Mouse (Mus musculus) kidney, embryonic 14.5 days (tissue): Measurements from ENCODE around the gene Atf7ip. TPM values are rescaled to one million over a fixed set of nuclear protein-coding genes. Genes with fewer than 3 reads are reported as not detected.
A peak's percentile ranks its signal among the peaks of the same experiment; 100 is the strongest.

Source experiments
- ATAC-seq: fragments of 200-750 bp; cut with Nextera tagmentation; 2 replicates; pipeline ENCODE4 v1.8.0; 2017; ENCODE audit warnings: moderate number of reproducible peaks, mild to moderate bottlenecking, moderate TSS enrichment, moderate library complexity; ENCODE audit not compliant: low FRiP score, low TSS enrichment
- H3K27ac ChIP-seq: fragments of 300-500 bp; sonication (generic); 2 replicates; pipeline ENCODE4 v1.5.1; 2014; ENCODE audit warnings: low read depth, mild to moderate bottlenecking, low read length, moderate library complexity, mixed read lengths
- H3K27me3 ChIP-seq: fragments of 300-500 bp; sonication (generic); 2 replicates; pipeline ENCODE4 v1.6.1; 2014; ENCODE audit warnings: mild to moderate bottlenecking, low read length; ENCODE audit not compliant: control insufficient read depth, insufficient read depth
- H3K36me3 ChIP-seq: fragments of 300-500 bp; sonication (generic); 2 replicates; pipeline ENCODE4 v1.6.1; 2014; ENCODE audit warnings: low read length, mixed read lengths; ENCODE audit not compliant: control insufficient read depth, insufficient read depth
- H3K4me1 ChIP-seq: fragments of 300-500 bp; sonication (generic); 2 replicates; pipeline ENCODE4 v1.6.1; 2014; ENCODE audit warnings: low read length, mixed read lengths; ENCODE audit not compliant: control insufficient read depth, insufficient read depth
- H3K4me2 ChIP-seq: fragments of 300-500 bp; sonication (generic); replicated peaks from 2 replicates; pipeline ENCODE4 v1.6.1; 2014; ENCODE audit warnings: low read depth, mild to moderate bottlenecking, low read length
- H3K4me3 ChIP-seq: fragments of 300-500 bp; sonication (generic); 2 replicates; pipeline ENCODE4 v1.5.1; 2014; ENCODE audit warnings: mild to moderate bottlenecking, low read length
- H3K9ac ChIP-seq: fragments of 300-500 bp; sonication (generic); 2 replicates; pipeline ENCODE4 v1.6.1; 2014; ENCODE audit warnings: low read depth, mild to moderate bottlenecking, low read length, moderate library complexity
- H3K9me3 ChIP-seq: fragments of 300-500 bp; sonication (generic); 2 replicates; pipeline ENCODE4 v1.6.1; 2016; ENCODE audit warnings: low read length; ENCODE audit not compliant: control insufficient read depth
- WGBS: fragments of 180-500 bp; shearing (Covaris S2); extraction: QIAGEN DNeasy Blood & Tissue Kit; methylation state at CpG from one replicate; pipeline ENCODE4 v1.1.7; 2014; 5-methylcytosine and 5-hydroxymethylcytosine counted together
- polyA plus RNA-seq: library from polyadenylated mRNA; unstranded; fragments of >200 nt; fragmentation: Nextera tagmentation; extraction: Ambion mirVana; gene quantifications from 2 replicates; pipeline ENCODE4 v1.2.1, GENCODE M21; 2014

The Atf7ip gene
- polyA plus RNA-seq, 1 experiment from 2014 or later: 54.2 TPM

DNA sequence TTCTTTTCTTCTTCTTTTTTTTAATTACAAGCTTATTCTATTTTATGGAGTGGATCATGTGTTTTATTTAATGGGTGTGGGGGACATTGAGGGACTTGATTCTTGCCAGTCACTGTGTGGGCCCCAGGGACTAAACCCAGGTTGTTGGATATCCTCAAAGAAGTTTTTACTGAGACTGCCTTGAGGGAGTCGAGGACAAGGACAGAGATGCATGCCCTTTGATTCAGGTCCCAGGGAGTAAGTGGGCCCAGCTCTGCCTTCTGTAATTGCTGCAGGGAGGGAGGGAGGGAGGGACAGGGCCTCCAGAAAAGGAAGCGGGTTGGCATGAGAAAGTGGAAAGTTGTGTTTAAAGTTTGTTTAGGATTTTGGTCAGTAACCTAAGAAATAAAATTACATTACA lies 23.2 kb downstream of the Atf7ip start:
- Histone ChIP-seq H3K9ac (no peak overlapping the region), H3K36me3 (peaks cover 16% of the 10 kb centered on the region; the same call in 1 of the 2 replicates), H3K9me3 (peaks cover 3% of the 10 kb centered on the region; the same call in 1 of the 2 replicates), H3K27me3 (no peaks in the 10 kb centered on the region), H3K4me2 (no peak overlapping the region), H3K4me3 (no peak overlapping the region), H3K27ac (no peak overlapping the region), H3K4me1 (peaks cover 7% of the 10 kb centered on the region)
- WGBS: 47% methylated on average over 2 of the region's 2 CpGs
- no peak for ATAC-seq

DNA sequence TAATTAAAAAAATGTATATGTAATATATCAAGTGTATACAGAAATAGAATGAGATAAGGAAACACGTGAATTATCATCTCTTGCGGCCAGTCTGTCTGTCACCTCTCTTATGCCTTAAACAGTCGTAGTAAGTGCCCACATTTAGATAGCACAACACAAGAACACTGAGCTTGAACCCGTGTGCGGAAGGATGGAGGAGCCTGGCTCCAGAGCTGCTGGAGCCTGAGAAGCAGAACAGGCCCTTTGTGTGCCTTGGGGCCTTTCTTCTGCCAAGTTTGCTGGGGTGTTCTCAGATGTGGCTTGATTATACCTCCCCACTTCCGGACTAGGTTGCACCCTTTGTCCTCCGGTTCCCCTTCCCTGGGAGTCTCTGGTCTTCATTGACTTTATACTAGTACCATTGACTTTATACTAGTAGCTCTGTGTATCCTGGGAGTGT lies 25.8 kb downstream of the Atf7ip start:
- peak overlapping the region; percentile 8; the same call in 1 of the 2 replicates for H3K9ac ChIP-seq
- WGBS: 61% methylated on average over 7 of the region's 7 CpGs

DNA sequence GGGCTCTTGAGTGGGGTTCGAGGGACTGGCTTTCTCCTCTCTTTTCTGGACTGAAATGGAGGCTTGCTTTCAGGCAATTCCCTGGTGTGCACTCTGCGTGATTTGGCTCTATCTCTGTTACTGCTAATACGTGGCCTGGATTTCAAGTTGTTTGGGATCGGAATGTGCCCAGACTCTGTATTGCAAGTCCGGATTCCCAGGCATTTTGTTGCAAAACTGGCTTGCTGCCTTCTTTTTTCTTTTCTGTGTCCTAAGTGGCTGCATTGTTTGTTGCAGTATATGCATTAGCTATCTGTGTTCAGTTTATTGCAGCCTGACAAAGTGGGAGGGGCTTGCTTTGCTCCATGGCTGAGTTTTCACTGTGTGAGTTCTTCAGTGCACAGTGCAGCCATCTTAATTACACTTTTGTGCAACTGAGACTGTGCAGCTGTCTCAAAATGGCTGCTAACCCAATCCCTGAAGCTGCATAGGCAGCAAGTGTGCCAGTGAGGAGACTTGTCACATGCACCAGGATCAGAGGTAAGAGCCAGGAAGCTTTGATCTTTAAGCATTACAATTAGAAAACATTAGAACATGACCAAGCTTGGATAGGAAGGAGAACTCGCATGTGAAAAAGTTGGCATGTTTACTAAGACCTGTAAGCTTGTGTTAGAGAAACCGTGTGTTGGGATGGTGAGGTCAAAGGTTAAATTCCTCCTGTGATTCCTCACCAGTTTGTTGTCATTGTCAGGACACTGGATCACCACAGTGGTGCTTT lies 26.7 kb downstream of the Atf7ip start:
- peak overlapping the region; percentile 25; the same call in 1 of the 2 replicates for H3K4me2 ChIP-seq
- no peak overlapping the region for H3K9ac ChIP-seq
- H3K27me3 ChIP-seq: no peaks in the 10 kb centered on the region
- H3K27ac ChIP-seq: peak overlapping the region; percentile 79; the same call in 1 of the 2 replicates
- H3K4me3 ChIP-seq: peak overlapping the region; percentile 17; the same call in 1 of the 2 replicates
- H3K4me1 ChIP-seq: peaks cover 12% of the 10 kb centered on the region
- peaks cover 6% of the 10 kb centered on the region; the same call in 1 of the 2 replicates for H3K36me3 ChIP-seq
- H3K9me3 ChIP-seq: no peaks in the 10 kb centered on the region
- WGBS: 20% methylated on average over 7 of the region's 7 CpGs
- peak; percentile 94 for ATAC-seq

More for the DNA sequence above, 25.8 kb downstream of the Atf7ip start:
- ATAC-seq: peak; percentile 33; the same call in 1 of the 2 replicates
- H3K36me3 ChIP-seq: peaks cover 6% of the 10 kb centered on the region; the same call in 1 of the 2 replicates
- H3K4me3 ChIP-seq: no peak overlapping the region
- peaks cover 12% of the 10 kb centered on the region for H3K4me1 ChIP-seq
- H3K9me3 ChIP-seq: no peaks in the 10 kb centered on the region
- H3K27ac ChIP-seq: peak overlapping the region; percentile 79
- H3K4me2 ChIP-seq: no peak overlapping the region
- H3K27me3 ChIP-seq: no peaks in the 10 kb centered on the region

GRCm38 (mm10) chr6:136533804-136534203 lies 27.8 kb downstream of the Atf7ip start:
- WGBS: 76% methylated on average over 4 of the region's 4 CpGs
- Histone ChIP-seq H3K4me3 (no peak overlapping the region), H3K4me1 (peaks cover 12% of the 10 kb centered on the region), H3K36me3 (no peaks in the 10 kb centered on the region; the same call in 1 of the 2 replicates), H3K27ac (no peak overlapping the region), H3K9ac (no peak overlapping the region), H3K27me3 (no peaks in the 10 kb centered on the region), H3K4me2 (no peak overlapping the region), H3K9me3 (no peaks in the 10 kb centered on the region)
- no peak for ATAC-seq

DNA sequence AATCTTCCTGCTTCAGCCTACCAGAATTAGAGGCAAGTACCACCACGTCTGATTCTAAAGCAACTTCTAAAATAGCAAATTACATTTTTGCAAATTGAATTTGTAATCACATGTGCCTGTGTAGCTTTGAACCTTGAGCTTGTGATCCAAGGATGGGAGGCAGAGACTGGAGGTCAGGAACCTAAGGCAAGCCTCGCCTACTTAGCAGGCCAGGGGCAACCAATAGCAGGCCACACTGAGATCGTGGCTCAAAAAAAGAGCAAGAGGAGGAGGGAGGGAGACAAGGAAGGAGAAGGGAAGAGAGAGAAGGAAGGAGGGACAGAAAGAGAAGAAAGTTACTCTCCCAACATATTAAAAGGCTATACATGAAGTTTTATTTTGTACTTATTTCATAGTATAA lies 28.5 kb downstream of the Atf7ip start:
- H3K27ac ChIP-seq: no peak overlapping the region
- no peak overlapping the region for H3K4me2 ChIP-seq
- WGBS: 60% methylated on average over 3 of the region's 3 CpGs

GRCm38 (mm10) chr6:136535176-136535575 lies 29.2 kb downstream of the Atf7ip start:
- Histone ChIP-seq H3K4me2 (no peak overlapping the region), H3K36me3 (peaks cover 3% of the 10 kb centered on the region; the same call in 1 of the 2 replicates), H3K27ac (no peak overlapping the region), H3K4me3 (no peak overlapping the region), H3K9ac (no peak overlapping the region), H3K4me1 (peaks cover 12% of the 10 kb centered on the region), H3K9me3 (no peaks in the 10 kb centered on the region), H3K27me3 (no peaks in the 10 kb centered on the region)
- WGBS: 67% methylated on average over 5 of the region's 5 CpGs
- ATAC-seq: no peak

More for the DNA sequence above, 28.5 kb downstream of the Atf7ip start:
- Histone ChIP-seq H3K4me1 (peaks cover 12% of the 10 kb centered on the region), H3K9me3 (no peaks in the 10 kb centered on the region), H3K36me3 (peaks cover 2% of the 10 kb centered on the region; the same call in 1 of the 2 replicates), H3K4me3 (no peak overlapping the region), H3K9ac (no peak overlapping the region), H3K27me3 (no peaks in the 10 kb centered on the region)
- no peak for ATAC-seq

DNA sequence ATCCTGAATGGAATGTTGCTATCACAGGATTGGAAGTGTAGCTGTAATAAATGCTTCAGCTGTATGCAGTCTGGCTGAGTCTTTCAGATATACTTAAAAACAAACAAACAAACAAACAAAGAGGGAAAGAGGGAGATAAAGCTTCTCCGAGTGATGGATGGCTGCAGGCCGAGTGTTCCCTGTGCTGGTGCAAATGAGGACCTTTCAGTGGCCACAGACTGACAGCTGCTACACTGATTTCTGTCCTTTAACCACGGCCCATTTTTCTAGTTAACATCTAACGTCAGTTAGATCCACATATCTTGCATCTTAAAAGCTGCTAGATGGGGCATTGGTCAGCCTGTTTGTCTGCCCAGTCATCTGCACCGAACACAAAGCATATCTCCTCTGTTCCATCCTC lies 30.2 kb downstream of the Atf7ip start:
- Histone ChIP-seq H3K9me3 (no peaks in the 10 kb centered on the region), H3K4me1 (peaks cover 11% of the 10 kb centered on the region), H3K4me2 (no peak overlapping the region), H3K4me3 (no peak overlapping the region), H3K36me3 (peaks cover 3% of the 10 kb centered on the region; the same call in 1 of the 2 replicates), H3K27ac (no peak overlapping the region), H3K27me3 (no peaks in the 10 kb centered on the region), H3K9ac (no peak overlapping the region)
- ATAC-seq: no peak
- 62% methylated on average over 5 of the region's 5 CpGs for WGBS

GRCm38 (mm10) chr6:136541350-136541749 lies 35.4 kb downstream of the Atf7ip start:
- H3K4me1 ChIP-seq: peaks cover 19% of the 10 kb centered on the region
- H3K9ac ChIP-seq: no peak overlapping the region
- no peak overlapping the region for H3K4me3 ChIP-seq
- H3K9me3 ChIP-seq: no peaks in the 10 kb centered on the region
- WGBS: 64% methylated on average over 5 of the region's 5 CpGs
- no peak overlapping the region for H3K4me2 ChIP-seq
- no peaks in the 10 kb centered on the region for H3K27me3 ChIP-seq
- no peak overlapping the region for H3K27ac ChIP-seq
- H3K36me3 ChIP-seq: peaks cover 3% of the 10 kb centered on the region; the same call in 1 of the 2 replicates
- ATAC-seq: no peak

GRCm38 (mm10) chr6:136542105-136542504 lies 36.1 kb downstream of the Atf7ip start:
- no peak for ATAC-seq
- peaks cover 3% of the 10 kb centered on the region; the same call in 1 of the 2 replicates for H3K36me3 ChIP-seq
- 89% methylated on average over 1 of the region's 1 CpGs for WGBS
- H3K4me3 ChIP-seq: no peak overlapping the region
- no peak overlapping the region for H3K4me2 ChIP-seq
- H3K27ac ChIP-seq: no peak overlapping the region; the same call in 1 of the 2 replicates
- no peaks in the 10 kb centered on the region for H3K9me3 ChIP-seq
- H3K9ac ChIP-seq: no peak overlapping the region
- H3K27me3 ChIP-seq: no peaks in the 10 kb centered on the region
- H3K4me1 ChIP-seq: peaks cover 19% of the 10 kb centered on the region
